ENCODE assay signal across 17 mouse cellular contexts in the genomic region with DNA sequence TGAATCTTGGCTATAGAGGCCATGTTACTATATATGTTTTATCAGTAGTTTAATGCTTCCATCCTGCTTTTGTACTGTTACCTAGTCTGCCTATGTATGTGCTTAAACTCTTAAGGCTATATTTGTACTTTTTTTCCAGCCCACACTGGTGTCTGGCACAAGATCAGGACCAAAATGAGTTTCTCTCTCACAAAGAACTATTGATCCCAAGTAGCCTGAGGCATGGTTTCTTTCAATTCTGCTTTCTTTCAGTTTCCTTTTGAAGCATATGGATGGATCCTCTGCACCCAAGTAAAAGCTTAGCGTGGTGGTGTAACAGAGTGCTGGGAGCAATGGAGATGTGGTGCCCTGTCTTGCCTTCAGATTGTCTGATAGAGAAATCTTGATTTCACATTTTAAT. TPM values are rescaled to one million over a fixed set of nuclear protein-coding genes. Genes with fewer than 3 reads are reported as not detected.
"Had no signal": no experiment of that assay in that cellular context is flagged by ENCODE, and none has a peak within 500 bp of the region (broad histone marks: within the 10 kb centered on the region; RNA-seq: fewer than 3 reads in every experiment).

No protein-coding gene starts in this region.

- H3K9ac ChIP-seq: limb, embryonic 13.5 days; liver, embryonic 15.5 days; lung, embryonic 14.5 days; midbrain, embryonic 15.5 days; neural tube, embryonic 13.5 days; stomach, embryonic 15.5 days had no signal

- H3K4me2 ChIP-seq: limb, embryonic 13.5 days; liver, embryonic 11.5 days; liver, embryonic 15.5 days; lung, embryonic 14.5 days; midbrain, embryonic 15.5 days; neural tube, embryonic 13.5 days; stomach, embryonic 15.5 days had no signal

- H3K27ac ChIP-seq: limb, embryonic 13.5 days; liver, embryonic 15.5 days; midbrain, embryonic 10.5 days; midbrain, embryonic 15.5 days; neural tube, embryonic 13.5 days; stomach, embryonic 15.5 days had no signal

- ATAC-seq: midbrain, embryonic 15.5 days had no signal

- H3K4me3 ChIP-seq: limb, embryonic 13.5 days; liver, embryonic 15.5 days; midbrain, embryonic 10.5 days; midbrain, embryonic 15.5 days; neural tube, embryonic 13.5 days; stomach, embryonic 15.5 days had no signal

- H3K36me3 ChIP-seq: liver, embryonic 15.5 days; midbrain, embryonic 15.5 days had no signal

- H3K4me1 ChIP-seq: midbrain, embryonic 10.5 days; stomach, embryonic 15.5 days had no signal

- H3K9me3 ChIP-seq: limb, embryonic 13.5 days; liver, embryonic 15.5 days; midbrain, embryonic 10.5 days; midbrain, embryonic 15.5 days; neural tube, embryonic 13.5 days; stomach, embryonic 15.5 days had no signal

- DNase-seq: kidney, adult 8-10 months; kidney, postnatal 25 days; layer of hippocampus, adult 9-11 months; lung, embryonic 14.5 days; lung, postnatal 10 days; lung, postnatal 4 days; retina, postnatal 1 day; right cerebral cortex, postnatal 14 days; thymus, adult 2 months; thymus, postnatal 25 days had no signal

- H3K27me3 ChIP-seq: limb, embryonic 13.5 days; liver, embryonic 15.5 days; midbrain, embryonic 15.5 days; neural tube, embryonic 13.5 days; stomach, embryonic 15.5 days had no signal

RNA-seq across cellular contexts. Expression of gene Tmem52, which starts 42.1 kb away (rescaled TPM):
- polyA plus RNA-seq: limb, embryonic 13.5 days; liver, embryonic 11.5 days; lung, embryonic 14.5 days; neural tube, embryonic 13.5 days had no signal
